Mouse (Mus musculus): ENCODE results near the gene Lmntd1. TPM values are rescaled to one million over a fixed set of nuclear protein-coding genes. Genes with fewer than 3 reads are reported as not detected.
"Not testable (repeated sequence)": the region's sequence is repeated elsewhere in the genome, so short reads cannot be mapped to it uniquely, and the experiment has no call there.

The Lmntd1 gene
- polyA plus RNA-seq, 1 experiment from 2014 or later = 0.37 TPM

DNA sequence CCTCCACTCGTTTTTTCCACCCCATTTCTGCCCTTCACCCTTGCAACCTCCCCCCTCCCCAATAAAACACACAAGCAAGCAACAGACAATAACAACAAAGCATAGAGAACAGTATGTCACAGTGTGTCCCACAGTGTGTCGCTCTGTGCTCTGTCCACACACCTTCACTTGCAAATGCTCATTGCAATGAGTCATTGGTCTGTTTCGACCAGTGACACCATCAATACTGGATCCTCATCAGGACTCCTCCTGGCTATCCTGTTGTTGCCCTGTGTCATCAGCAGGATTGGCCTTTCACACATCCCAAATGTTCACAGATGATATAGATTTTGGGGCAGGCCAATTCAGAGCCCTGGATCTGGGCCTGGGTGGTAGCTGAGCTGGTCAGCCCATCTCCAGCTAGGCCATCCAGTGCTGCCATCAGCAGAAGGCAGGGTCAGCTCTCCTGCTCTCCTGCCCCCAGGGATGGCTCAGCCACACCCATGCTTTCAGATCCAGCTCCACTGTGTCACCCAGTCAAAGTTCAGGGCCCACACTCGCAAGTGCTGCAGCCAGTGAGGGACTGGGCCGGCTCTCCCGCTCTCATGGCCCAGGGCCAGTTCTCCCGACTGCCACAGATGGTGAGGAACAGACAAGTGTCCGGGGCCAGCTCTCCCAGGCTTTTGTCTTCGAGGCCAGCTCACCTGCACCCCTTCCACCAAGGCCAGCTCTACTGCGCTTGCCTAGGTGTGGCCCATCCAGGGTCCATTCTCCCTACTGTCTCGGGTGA is 267.1 kb downstream of the Lmntd1 start:
- H3K27me3 ChIP-seq (ENCODE audit: poor library complexity, severe bottlenecking) = no peaks in the 10 kb centered on the region
- H3K4me1 ChIP-seq = peaks cover 17% of the 10 kb centered on the region
- H3K36me3 ChIP-seq (replicated peaks) = no peaks in the 10 kb centered on the region
- no peak overlapping the region for H3K27ac ChIP-seq
- no peak for DNase-seq (ENCODE audit: extremely low spot score, low spot score)
- WGBS = 76% methylated on average over 11 of the region's 11 CpGs
- H3K9me3 ChIP-seq = no peaks in the 10 kb centered on the region
- H3K4me3 ChIP-seq = no peak overlapping the region

DNA sequence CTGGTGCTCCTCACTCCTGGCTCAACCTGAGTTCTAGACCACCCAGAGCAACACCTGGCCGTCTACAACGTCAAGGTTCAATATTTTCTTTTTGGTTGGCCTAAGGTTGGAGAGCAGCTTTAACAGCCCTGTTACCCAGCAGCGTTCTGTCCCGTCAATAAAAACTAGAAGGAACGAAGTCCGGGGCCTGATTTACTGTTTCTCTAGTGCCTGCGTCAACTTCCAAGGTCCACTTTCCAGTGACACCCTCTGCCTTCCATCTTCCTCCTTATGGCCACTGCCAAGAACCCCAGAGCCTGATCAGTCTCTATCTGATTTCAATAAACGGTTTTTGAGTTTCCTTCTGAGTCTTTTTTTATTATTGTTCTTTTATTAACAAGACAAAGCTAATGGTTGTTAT is 267.8 kb downstream of the Lmntd1 start:
- Histone ChIP-seq H3K36me3 (replicated peaks) (no peaks in the 10 kb centered on the region), H3K4me1 (peaks cover 17% of the 10 kb centered on the region), H3K4me3 (no peak overlapping the region), H3K27ac (no peak overlapping the region), H3K27me3 (ENCODE audit: poor library complexity, severe bottlenecking) (no peaks in the 10 kb centered on the region), H3K9me3 (no peaks in the 10 kb centered on the region)
- WGBS = 87% methylated on average over 8 of the region's 8 CpGs
- DNase-seq (ENCODE audit: extremely low spot score, low spot score) = no peak

DNA sequence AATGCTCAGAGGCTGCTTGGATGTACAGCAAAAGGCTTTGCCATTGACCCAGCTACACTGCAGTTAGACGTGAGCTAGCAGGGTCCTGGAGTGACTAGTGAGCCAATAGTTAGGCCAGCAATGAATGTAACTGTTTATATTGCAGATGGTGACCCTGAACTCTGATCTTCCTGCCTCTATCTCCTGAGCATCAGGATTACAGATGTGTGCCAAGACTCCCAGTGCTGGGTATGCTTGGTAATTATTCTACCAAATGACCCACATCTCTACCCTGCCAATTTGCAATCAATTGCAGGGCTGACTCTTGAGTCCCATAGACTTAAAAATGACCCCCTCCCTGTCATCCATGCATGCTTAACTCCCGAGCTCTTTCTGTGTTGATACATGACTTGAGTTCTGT is 269.4 kb downstream of the Lmntd1 start:
- peaks cover 3% of the 10 kb centered on the region for H3K27me3 ChIP-seq (ENCODE audit: poor library complexity, severe bottlenecking)
- H3K4me1 ChIP-seq = peaks cover 20% of the 10 kb centered on the region
- H3K27ac ChIP-seq = no peak overlapping the region
- no peaks in the 10 kb centered on the region for H3K36me3 ChIP-seq (replicated peaks)
- no peak overlapping the region for H3K4me3 ChIP-seq
- no peaks in the 10 kb centered on the region for H3K9me3 ChIP-seq
- no peak for DNase-seq (ENCODE audit: extremely low spot score, low spot score)
- 78% methylated on average over 2 of the region's 2 CpGs for WGBS

GRCm38 (mm10) chr6:145343457-145343856 is 270.7 kb downstream of the Lmntd1 start:
- no peak overlapping the region for H3K27ac ChIP-seq
- no peak overlapping the region for H3K4me3 ChIP-seq
- peaks cover 16% of the 10 kb centered on the region for H3K27me3 ChIP-seq (ENCODE audit: poor library complexity, severe bottlenecking)
- H3K4me1 ChIP-seq = peaks cover 31% of the 10 kb centered on the region
- no peak for DNase-seq (ENCODE audit: extremely low spot score, low spot score)
- H3K36me3 ChIP-seq (replicated peaks) = no peaks in the 10 kb centered on the region
- no peaks in the 10 kb centered on the region for H3K9me3 ChIP-seq
- 83% methylated on average over 1 of the region's 1 CpGs for WGBS

DNA sequence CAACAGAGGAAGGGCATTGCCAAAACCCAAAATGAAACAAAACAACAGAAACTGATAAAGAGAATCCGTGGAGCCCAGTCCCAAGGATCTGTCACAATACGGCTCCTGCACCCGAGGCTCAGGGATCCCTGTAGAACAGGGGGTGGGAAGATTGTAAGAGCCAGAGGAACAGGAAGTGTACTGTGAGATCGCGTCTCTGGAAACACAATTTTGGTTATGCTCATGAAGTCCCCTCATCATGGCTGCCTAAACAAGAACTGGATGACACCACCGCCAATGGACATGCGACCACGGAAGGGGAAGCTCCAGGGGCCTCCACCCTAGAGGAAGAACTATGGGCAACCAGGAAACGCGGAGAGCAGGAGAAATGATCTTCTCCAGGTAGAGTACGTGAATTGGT is 271.3 kb downstream of the Lmntd1 start:
- Histone ChIP-seq H3K4me1 (peaks cover 28% of the 10 kb centered on the region), H3K9me3 (0 out of 2 replicates have a peak, but pooled peaks cover 3% of the 10 kb centered on the region), H3K36me3 (replicated peaks) (no peaks in the 10 kb centered on the region), H3K4me3 (no peak overlapping the region), H3K27ac (no peak overlapping the region), H3K27me3 (ENCODE audit: poor library complexity, severe bottlenecking) (peaks cover 22% of the 10 kb centered on the region)
- DNase-seq (ENCODE audit: extremely low spot score, low spot score) = no peak
- 88% methylated on average over 11 of the region's 11 CpGs for WGBS

DNA sequence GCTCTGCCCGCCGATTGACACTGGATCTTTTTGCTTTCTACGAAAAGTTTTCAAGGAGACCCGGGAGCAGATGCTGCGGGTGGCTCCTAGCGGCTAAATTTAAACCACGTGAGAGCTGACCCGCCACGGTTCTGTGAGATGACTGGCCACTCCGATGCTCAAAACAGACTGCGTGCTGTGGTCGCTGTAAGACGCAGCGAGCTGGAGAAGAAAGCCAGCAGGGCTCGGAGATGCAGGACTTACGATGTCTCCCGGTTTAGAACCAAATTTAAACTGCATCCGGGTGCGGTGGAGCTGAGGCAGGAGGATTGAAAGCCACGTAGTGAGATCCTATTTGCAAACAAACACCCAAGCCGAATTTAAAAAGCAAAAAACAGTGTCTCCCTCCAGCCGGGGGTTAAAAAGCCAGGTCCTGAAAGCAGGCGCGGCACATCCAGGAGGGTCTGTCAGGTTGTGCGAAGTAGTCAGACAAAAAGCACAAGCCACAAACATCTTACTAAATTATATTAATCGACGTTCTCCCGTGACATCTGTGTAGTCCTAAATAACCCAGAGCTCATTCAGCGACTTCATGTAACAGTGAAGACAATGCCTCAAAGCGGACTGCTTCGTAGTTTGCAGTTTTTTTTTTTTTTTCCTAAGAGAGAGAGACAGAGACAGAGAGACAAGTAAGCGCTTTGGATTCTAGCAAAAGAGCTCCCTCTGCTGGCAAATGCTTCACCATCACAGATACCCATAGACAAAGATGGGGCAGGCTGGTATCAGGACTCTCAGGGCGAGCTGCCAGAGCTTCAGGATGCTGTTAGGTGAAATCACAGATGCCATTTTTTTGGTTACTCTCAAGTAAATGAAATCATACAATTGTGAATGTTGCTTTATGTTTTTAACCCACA is 272.6 kb downstream of the Lmntd1 start:
- Histone ChIP-seq H3K36me3 (replicated peaks) (no peaks in the 10 kb centered on the region), H3K27ac (peak overlapping the region; percentile 61), H3K4me1 (peaks cover 24% of the 10 kb centered on the region), H3K27me3 (ENCODE audit: poor library complexity, severe bottlenecking) (peaks cover 26% of the 10 kb centered on the region), H3K9me3 (0 out of 2 replicates have a peak, but pooled peaks cover 3% of the 10 kb centered on the region), H3K4me3 (peak overlapping the region; percentile 58)
- peak; percentile 76 for DNase-seq (ENCODE audit: extremely low spot score, low spot score)
- under 1% methylated on average over 33 of the region's 33 CpGs for WGBS

DNA sequence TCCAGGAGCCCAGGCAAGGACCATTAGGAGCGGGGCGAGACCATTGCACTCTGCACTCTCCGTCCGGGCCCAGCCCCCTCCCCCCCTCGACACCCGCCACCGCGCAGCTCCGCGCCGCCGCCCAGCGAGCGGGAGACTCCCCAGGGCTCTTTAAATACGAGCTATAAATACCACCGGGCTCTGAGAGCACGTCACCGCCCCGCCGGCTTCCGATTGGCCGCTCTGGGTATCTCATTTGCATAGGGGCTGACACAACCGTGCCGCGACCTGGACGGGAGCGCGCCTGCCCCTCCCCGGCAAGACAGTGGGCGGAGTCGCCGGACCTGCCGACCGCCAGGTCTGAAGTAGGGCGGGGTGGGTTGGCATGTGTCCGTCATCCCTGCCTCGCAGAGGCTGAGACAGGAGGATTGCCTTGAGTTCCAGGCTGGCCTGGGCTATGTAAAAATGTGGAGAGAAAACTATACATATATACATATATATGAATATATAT is 273.4 kb downstream of the Lmntd1 start:
- H3K4me1 ChIP-seq = peaks cover 29% of the 10 kb centered on the region
- WGBS = under 1% methylated on average over 37 of the region's 37 CpGs
- H3K9me3 ChIP-seq = 0 out of 2 replicates have a peak, but pooled peaks cover 3% of the 10 kb centered on the region
- peak overlapping the region; percentile 58 for H3K4me3 ChIP-seq
- DNase-seq (ENCODE audit: extremely low spot score, low spot score) = peak; percentile 93
- no peaks in the 10 kb centered on the region for H3K36me3 ChIP-seq (replicated peaks)
- H3K27ac ChIP-seq = peak overlapping the region; percentile 61
- H3K27me3 ChIP-seq (ENCODE audit: poor library complexity, severe bottlenecking) = peaks cover 26% of the 10 kb centered on the region

GRCm38 (mm10) chr6:145339956-145340656 is 274.0 kb downstream of the Lmntd1 start:
- Histone ChIP-seq H3K27me3 (ENCODE audit: poor library complexity, severe bottlenecking) (peaks cover 26% of the 10 kb centered on the region), H3K4me1 (peaks cover 30% of the 10 kb centered on the region), H3K27ac (peak overlapping the region; percentile 61), H3K36me3 (replicated peaks) (no peaks in the 10 kb centered on the region), H3K4me3 (peak overlapping the region; percentile 58), H3K9me3 (0 out of 2 replicates have a peak, but pooled peaks cover 3% of the 10 kb centered on the region)
- under 1% methylated on average over 21 of the region's 21 CpGs for WGBS
- peak; percentile 50 for DNase-seq (ENCODE audit: extremely low spot score, low spot score)

DNA sequence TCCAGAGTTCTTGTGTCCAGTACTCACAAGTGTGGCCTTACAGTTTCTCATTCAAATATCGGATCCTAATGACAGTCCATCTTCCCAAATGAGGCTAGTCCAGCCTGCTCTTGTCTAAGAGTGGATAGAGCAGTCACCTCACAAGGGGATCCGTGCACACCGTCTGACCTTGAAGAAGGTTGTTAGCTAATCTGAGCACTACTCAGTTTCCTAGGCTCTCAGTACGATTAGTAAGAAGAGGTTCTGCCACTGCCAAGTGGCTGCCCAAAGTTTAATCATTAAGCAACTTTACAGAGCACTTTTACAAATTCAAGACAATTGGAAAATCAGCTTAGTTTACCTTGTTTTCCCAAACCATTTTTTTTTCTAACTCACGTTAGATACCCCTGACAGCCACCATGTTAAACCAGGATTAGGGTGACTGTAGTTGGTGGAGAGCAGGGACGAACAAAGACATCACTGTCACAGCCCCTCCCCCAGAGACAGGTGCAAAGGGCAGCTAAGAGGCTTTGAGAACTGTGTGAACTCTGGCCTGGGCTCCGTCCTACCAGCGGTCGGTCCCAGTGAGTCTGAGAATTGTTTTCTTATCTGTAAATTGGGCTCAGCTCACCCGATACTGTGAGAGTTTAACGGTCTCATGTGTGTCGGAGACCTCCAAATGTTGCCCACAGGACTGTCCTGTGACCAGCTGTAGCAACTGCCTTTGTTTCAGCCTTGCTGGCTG is 275.4 kb downstream of the Lmntd1 start:
- DNase-seq (ENCODE audit: extremely low spot score, low spot score) = no peak
- no peak overlapping the region for H3K4me3 ChIP-seq
- peaks cover 26% of the 10 kb centered on the region for H3K27me3 ChIP-seq (ENCODE audit: poor library complexity, severe bottlenecking)
- H3K27ac ChIP-seq = no peak overlapping the region
- 29% methylated on average over 12 of the region's 12 CpGs for WGBS
- 0 out of 2 replicates have a peak, but pooled peaks cover 3% of the 10 kb centered on the region for H3K9me3 ChIP-seq
- H3K4me1 ChIP-seq = peaks cover 30% of the 10 kb centered on the region
- H3K36me3 ChIP-seq (replicated peaks) = no peaks in the 10 kb centered on the region

DNA sequence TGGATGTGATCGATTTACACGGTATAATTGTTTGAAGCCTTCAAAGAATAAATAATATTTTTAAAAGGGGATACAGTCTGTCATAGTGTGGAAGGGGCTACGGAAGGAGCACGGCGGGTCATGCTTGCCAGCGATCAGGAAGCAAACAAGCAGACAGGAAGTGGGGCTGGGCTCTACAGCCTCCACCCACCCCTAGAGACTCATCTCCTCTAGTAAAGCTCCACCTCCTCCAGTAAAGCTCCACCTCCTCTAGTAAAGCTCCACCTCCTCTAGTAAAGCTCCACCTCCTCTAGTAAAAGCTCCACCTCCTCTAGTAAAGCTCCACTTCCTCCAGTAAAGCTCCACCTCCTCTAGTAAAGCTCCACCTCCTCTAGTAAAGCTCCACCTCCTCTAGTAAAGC is 276.6 kb downstream of the Lmntd1 start:
- H3K36me3 ChIP-seq (replicated peaks); DNase-seq (ENCODE audit: extremely low spot score, low spot score); H3K4me3 ChIP-seq; H3K27ac ChIP-seq; H3K9me3 ChIP-seq: not testable (repeated sequence)
- WGBS = 83% methylated on average over 6 of the region's 6 CpGs
- Histone ChIP-seq H3K27me3 (ENCODE audit: poor library complexity, severe bottlenecking) (peaks cover 26% of the 10 kb centered on the region), H3K4me1 (peaks cover 30% of the 10 kb centered on the region)

- H3K4me1 ChIP-seq = peaks cover 27% of the 10 kb centered on the region
- no peaks in the 10 kb centered on the region for H3K36me3 ChIP-seq (replicated peaks)
- no peak overlapping the region for H3K27ac ChIP-seq
- DNase-seq (ENCODE audit: extremely low spot score, low spot score) = no peak
- H3K4me3 ChIP-seq = no peak overlapping the region
- 74% methylated on average over 18 of the region's 18 CpGs for WGBS
- peaks cover 26% of the 10 kb centered on the region for H3K27me3 ChIP-seq (ENCODE audit: poor library complexity, severe bottlenecking)
- 0 out of 2 replicates have a peak, but pooled peaks cover 3% of the 10 kb centered on the region for H3K9me3 ChIP-seq
Measured at GRCm38 (mm10) chr6:145335876-145336768, 278.0 kb downstream of the Lmntd1 start.

Measured in forebrain, embryonic 10.5 days (tissue).